Mouse (Mus musculus) thymus, adult 2 months (tissue): Measurements from ENCODE around the gene Ctsj. TPM values are rescaled to one million over a fixed set of nuclear protein-coding genes. Genes with fewer than 3 reads are reported as not detected.
"Not testable (repeated sequence)": the region's sequence is repeated elsewhere in the genome, so short reads cannot be mapped to it uniquely, and the experiment has no call there.

ENCODE experiments used
- DNase-seq: peaks from one replicate; pipeline ENCODE4 v3.0.0; 2021
- H3K27ac ChIP-seq: fragments of 200-500 bp; 2 replicates; pipeline ENCODE4 v1.5.1; 2012; ENCODE audit warnings: low read length, control low read depth; ENCODE audit not compliant: control insufficient read depth, insufficient read depth
- H3K27me3 ChIP-seq: fragments of 200-500 bp; 2 replicates; pipeline ENCODE4 v1.6.1; 2012; ENCODE audit warnings: mild to moderate bottlenecking, low read length, moderate library complexity, mixed read lengths; ENCODE audit not compliant: control insufficient read depth, insufficient read depth
- H3K36me3 ChIP-seq: fragments of 200-500 bp; 2 replicates; pipeline ENCODE4 v1.6.1; 2012; ENCODE audit warnings: mild to moderate bottlenecking, low read length, moderate library complexity; ENCODE audit not compliant: control insufficient read depth, insufficient read depth
- H3K4me1 ChIP-seq: fragments of 200-500 bp; replicated peaks from 2 replicates; pipeline ENCODE4 v1.6.1; 2012; ENCODE audit warnings: low read length; ENCODE audit not compliant: control insufficient read depth, insufficient read depth
- H3K4me3 ChIP-seq: fragments of 200-500 bp; 2 replicates; pipeline ENCODE4 v1.5.1; 2012; ENCODE audit warnings: mild to moderate bottlenecking, low read length, control low read depth, moderate library complexity; ENCODE audit not compliant: control insufficient read depth, insufficient read depth
- CTCF ChIP-seq: fragments of 200-500 bp; IDR thresholded peaks from 2 replicates; pipeline ENCODE4 v1.5.1; 2012; ENCODE audit warnings: mild to moderate bottlenecking, control low read depth, low read length, moderate library complexity, borderline replicate concordance; ENCODE audit not compliant: control insufficient read depth, poor library complexity, insufficient read depth; ENCODE audit errors: extremely low read depth
- POLR2A ChIP-seq: fragments of 200-500 bp; IDR thresholded peaks from 2 replicates; pipeline ENCODE4 v1.6.1; 2012; ENCODE audit warnings: mild to moderate bottlenecking, low read length, control low read depth, moderate library complexity; ENCODE audit not compliant: control insufficient read depth, poor library complexity, insufficient read depth; ENCODE audit errors: extremely low read depth
- WGBS: fragments of 180-500 bp; shearing (Covaris S2); methylation state at CpG from one replicate; pipeline ENCODE4 v1.1.7; 2018; 5-methylcytosine and 5-hydroxymethylcytosine counted together
- polyA plus RNA-seq: library from polyadenylated mRNA; depleted of rRNA; stranded (reverse); fragments of >200 nt; gene quantifications from 2 replicates; pipeline ENCODE4 v1.2.3, GENCODE M21; 2012; rRNA removed

The Ctsj gene
- polyA plus RNA-seq: not detected in 2 replicates

DNA sequence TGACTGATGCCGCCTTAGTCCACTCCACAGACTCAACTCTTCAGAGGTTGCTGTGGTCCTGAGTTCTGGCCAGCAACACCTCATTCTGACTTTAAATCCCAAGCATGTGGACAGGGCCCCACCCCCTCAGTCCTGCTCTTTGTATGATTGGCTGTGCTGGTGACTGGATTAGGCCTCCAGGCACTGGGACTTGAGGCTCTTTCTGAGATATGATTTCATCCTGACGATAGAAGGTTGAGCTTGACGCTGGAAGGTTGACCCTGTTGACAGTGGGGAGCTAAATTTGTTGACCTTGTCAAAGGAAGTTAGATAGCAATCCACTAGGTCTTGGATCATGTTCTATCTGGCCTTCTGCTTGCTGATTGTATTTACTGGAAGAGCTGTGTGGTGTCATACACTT lies at the start of gene Ctsj:
Gene Ctsj (minus strand): TSS at position 101 of the 400 bp plus-strand sequence.
- Histone ChIP-seq H3K4me3 (no peak within 1 kb of the TSS), H3K36me3 (no peaks in the 10 kb centered on the region), H3K27ac (no peak within 1 kb of the TSS), H3K27me3 (no peaks in the 10 kb centered on the region), H3K4me1 (no peaks in the 10 kb centered on the region)
- no peak for TF ChIP-seq CTCF
- no peak for TF ChIP-seq POLR2A
- DNase-seq: no peak
- 89% methylated on average over 3 of the region's 3 CpGs for WGBS

DNA sequence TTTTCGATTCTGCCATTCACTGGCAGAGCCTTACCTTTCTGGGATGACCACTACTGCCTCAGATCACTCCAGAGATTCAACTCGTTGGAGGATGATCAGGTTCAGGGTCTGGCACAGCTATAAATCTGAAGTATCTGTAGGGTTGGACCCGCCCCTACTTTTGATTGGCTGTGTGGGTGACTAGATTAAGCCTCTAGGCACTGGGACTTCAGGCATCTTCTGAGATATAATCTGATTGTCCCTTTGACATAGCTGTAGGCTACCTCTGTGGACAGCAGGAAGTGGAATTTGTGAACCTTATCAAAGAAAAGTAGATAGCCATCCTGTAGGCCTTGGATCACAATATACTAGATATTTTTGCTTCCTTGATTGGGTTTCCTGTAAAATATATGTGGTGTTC lies 34.8 kb upstream of the Ctsj start, which contains the start of gene Ctsq:
Gene Ctsq (minus strand): TSS at position 101 of the 400 bp plus-strand sequence.
- no peaks in the 10 kb centered on the region for H3K4me1 ChIP-seq
- H3K36me3 ChIP-seq: no peaks in the 10 kb centered on the region
- TF ChIP-seq POLR2A (no peak), CTCF (no peak)
- H3K4me3 ChIP-seq: no peak within 1 kb of the TSS
- no peak within 1 kb of the TSS for H3K27ac ChIP-seq
- no peak for DNase-seq
- no peaks in the 10 kb centered on the region for H3K27me3 ChIP-seq
- 58% methylated on average over 3 of the region's 3 CpGs for WGBS

DNA sequence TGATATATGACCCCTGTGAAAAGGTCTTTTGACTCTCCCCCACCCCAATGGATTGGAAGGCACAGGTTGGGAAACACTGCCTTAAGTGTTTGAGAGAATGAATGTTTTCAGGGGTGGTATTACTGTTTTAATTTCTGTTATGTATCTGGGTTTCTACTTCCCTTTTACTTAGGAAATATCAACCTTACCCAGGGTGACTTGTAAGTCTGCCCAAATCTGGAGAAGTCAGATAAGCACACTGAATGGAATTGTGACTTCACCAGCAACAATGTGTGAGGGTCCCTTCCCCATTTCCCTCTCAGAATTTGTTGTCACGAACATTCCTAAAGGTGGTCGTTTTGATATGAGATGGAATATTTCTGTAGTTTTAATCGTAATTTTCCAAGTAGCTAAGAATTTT lies 17.0 kb upstream of the Ctsj start:
- WGBS: 24% methylated on average over 3 of the region's 3 CpGs
- H3K27me3 ChIP-seq: no peaks in the 10 kb centered on the region

DNA sequence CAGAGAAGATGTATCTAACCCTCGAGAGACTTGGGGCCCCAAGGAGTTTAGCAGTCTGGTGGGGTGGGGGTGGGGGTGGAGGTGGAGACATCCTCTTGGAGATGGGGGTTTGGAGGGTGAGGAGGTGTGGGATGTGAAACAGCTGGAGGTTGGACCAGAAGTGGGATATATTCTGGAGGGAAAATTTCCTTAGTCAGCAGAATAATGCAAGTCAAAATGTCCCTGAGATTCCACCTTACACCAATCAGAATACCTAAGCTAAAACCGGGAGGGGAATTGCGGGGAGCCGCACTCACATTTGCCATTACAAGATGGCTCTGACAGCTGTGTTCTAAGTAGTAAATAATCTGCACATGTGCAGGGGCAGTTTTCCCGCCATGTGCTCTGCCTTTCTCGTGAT lies 16.1 kb upstream of the Ctsj start:
- WGBS: 93% methylated on average over 6 of the region's 6 CpGs
- Histone ChIP-seq H3K27ac (no peak overlapping the region), H3K27me3 (no peaks in the 10 kb centered on the region), H3K4me1 (no peaks in the 10 kb centered on the region), H3K36me3 (no peaks in the 10 kb centered on the region), H3K4me3 (no peak overlapping the region)
- TF ChIP-seq POLR2A: no peak
- TF ChIP-seq CTCF: no peak
- DNase-seq: no peak

More for the DNA sequence above, 17.0 kb upstream of the Ctsj start:
- H3K36me3 ChIP-seq: no peaks in the 10 kb centered on the region
- H3K4me1 ChIP-seq: no peaks in the 10 kb centered on the region
- H3K4me3 ChIP-seq: no peak overlapping the region
- no peak for TF ChIP-seq POLR2A
- TF ChIP-seq CTCF: no peak
- no peak for DNase-seq
- H3K27ac ChIP-seq: no peak overlapping the region

DNA sequence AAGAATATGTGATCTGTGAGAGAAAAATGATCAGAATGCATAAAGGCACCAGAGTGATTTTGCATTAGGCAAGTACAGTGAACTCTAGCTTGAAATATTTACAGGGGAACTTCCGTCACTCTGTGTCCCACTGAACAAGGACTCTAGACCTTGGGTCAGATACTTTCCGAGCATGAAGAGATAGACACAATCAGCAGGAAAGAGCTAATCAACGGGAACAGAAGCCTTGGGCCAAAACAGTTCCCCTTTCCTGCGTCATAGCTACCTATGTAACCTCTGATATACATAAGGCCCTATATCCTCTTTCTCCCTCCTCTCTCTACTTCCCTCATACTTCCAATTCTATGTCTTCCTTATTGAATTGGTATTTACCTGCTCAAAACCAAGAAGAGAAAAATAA lies 4.4 kb upstream of the Ctsj start:
- Histone ChIP-seq H3K27ac (no peak overlapping the region), H3K4me3 (no peak overlapping the region), H3K36me3 (no peaks in the 10 kb centered on the region), H3K4me1 (no peaks in the 10 kb centered on the region), H3K27me3 (no peaks in the 10 kb centered on the region)
- WGBS: 72% methylated on average over 4 of the region's 4 CpGs
- DNase-seq: no peak
- TF ChIP-seq CTCF: no peak
- TF ChIP-seq POLR2A: no peak

DNA sequence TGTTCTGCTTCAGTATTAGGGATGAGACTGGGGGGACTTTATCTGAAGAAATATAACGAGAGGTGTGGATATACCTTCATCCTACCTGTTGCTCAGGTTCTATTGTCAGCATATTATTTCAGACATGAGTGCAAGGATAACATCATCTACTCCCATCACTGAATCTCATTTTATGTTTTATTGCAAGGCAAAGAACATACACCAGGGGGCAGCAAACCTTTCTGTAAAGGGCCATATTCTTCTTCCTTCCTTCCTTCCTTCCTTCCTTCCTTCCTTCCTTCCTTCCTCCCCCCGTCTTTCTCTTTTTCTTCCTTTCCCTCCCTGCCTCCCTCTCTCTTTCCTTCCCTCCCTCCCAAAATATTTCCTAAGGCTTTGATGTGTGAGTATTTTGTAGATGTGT lies 8.2 kb downstream of the Ctsj start:
- Histone ChIP-seq H3K4me3 (no peak overlapping the region), H3K36me3 (no peaks in the 10 kb centered on the region), H3K4me1 (no peaks in the 10 kb centered on the region), H3K27me3 (no peaks in the 10 kb centered on the region), H3K27ac (no peak overlapping the region)
- TF ChIP-seq CTCF: no peak
- no peak for TF ChIP-seq POLR2A
- WGBS: 54% methylated on average over 2 of the region's 2 CpGs
- DNase-seq: no peak

DNA sequence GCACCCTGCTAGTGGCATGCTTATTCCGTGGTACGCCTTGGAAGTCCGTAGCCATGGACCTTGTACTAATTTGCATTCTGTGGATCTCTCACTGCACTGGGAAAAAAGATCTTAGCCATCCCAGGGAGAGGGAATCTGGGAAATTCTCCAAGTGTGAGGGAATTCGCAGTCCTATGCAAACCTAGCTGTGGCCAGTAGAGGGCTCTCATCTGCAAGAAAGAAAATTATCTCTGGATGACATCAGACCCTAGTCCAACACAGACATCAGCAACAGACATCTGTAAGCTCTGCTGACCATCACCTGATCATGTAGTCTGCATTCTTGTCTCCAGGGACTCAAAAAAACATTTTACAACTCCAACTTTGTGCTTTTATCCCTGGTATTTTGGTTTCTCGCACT lies 18.8 kb downstream of the Ctsj start:
- 86% methylated on average over 5 of the region's 5 CpGs for WGBS
- not testable (repeated sequence) for DNase-seq, H3K27me3 ChIP-seq

DNA sequence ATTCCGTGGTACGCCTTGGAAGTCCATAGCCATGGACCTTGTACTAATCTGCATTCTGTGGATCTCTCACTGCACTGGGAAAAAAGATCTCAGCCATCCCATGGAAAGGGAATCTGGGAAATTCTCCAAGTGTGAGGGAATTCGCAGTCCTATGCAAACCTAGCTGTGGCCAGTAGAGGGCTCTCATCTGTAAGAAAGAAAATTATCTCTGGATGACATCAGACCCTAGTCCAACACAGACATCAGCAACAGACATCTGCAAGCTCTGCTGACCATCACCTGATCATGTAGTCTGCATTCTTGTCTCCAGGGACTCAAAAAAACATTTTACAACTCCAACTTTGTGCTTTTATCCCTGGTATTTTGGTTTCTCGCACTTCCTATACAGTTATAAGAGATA lies 33.4 kb downstream of the Ctsj start:
- not testable (repeated sequence) for H3K27me3 ChIP-seq
- 81% methylated on average over 4 of the region's 4 CpGs for WGBS

More for the DNA sequence above, 18.8 kb downstream of the Ctsj start:
- H3K36me3 ChIP-seq, H3K4me1 ChIP-seq, H3K4me3 ChIP-seq, H3K27ac ChIP-seq: not testable (repeated sequence)

DNA sequence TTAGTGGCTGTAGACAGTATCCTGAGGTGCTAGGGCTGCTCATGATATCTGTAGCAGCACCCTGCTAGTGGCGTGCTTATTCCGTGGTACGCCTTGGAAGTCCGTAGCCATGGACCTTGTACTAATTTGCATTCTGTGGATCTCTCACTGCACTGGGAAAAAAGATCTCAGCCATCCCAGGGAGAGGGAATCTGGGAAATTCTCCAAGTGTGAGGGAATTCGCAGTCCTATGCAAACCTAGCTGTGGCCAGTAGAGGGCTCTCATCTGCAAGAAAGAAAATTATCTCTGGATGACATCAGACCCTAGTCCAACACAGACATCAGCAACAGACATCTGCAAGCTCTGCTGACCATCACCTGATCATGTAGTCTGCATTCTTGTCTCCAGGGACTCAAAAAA lies 41.8 kb downstream of the Ctsj start:
- H3K36me3 ChIP-seq, H3K27me3 ChIP-seq, H3K27ac ChIP-seq, H3K4me3 ChIP-seq, H3K4me1 ChIP-seq: not testable (repeated sequence)
- 62% methylated on average over 5 of the region's 5 CpGs for WGBS
- DNase-seq: peak; percentile 2

More for the DNA sequence above, 33.4 kb downstream of the Ctsj start:
- H3K36me3 ChIP-seq, H3K4me3 ChIP-seq, H3K27ac ChIP-seq, H3K4me1 ChIP-seq, DNase-seq: not testable (repeated sequence)
